Comparison of ENCODE assay signal across 21 mouse cellular contexts in genomic region chr12:86694441-86694840, GRCm38 (mm10). TPM values are rescaled to one million over a fixed set of nuclear protein-coding genes. Genes with fewer than 3 reads are reported as not detected.
DNase-seq lines count a peak whose midpoint lies in the region; ATAC-seq and TF ChIP-seq lines count a peak whose summit lies in the region.
"Had no signal": no experiment of that assay in that cellular context is flagged by ENCODE, and none has a peak within 500 bp of the region (broad histone marks: within the 10 kb centered on the region; RNA-seq: fewer than 3 reads in every experiment).

No protein-coding gene starts in this region.

- DNase-seq in heart, adult 9 months (ENCODE audit: low spot score in 2 of 2): no peak
- peak; percentile 59 for DNase-seq in 416B (ENCODE audit: low read depth)
- peak; percentile 46 to 48 for DNase-seq in adrenal gland, postnatal 36 days
- DNase-seq in midbrain, embryonic 14.5 days: no peak
- no peak for DNase-seq in urinary bladder, postnatal 14 days (ENCODE audit: low spot score)
- DNase-seq: forebrain, postnatal 0 days; heart, postnatal 4 days; kidney, postnatal 10 days; thymus, postnatal 25 days had no signal

- no peak overlapping the region for H3ac ChIP-seq in myocyte (ENCODE audit: control insufficient read depth, insufficient read length)

- no peaks in the 10 kb centered on the region for H3K79me2 ChIP-seq in myocyte (ENCODE audit: control insufficient read depth, insufficient read depth)

- H3K4me1 ChIP-seq in heart, embryonic 13.5 days: peaks cover 68% of the 10 kb centered on the region
- peaks cover 3% of the 10 kb centered on the region; the same call in 1 of the 2 replicates for H3K4me1 ChIP-seq in midbrain, embryonic 14.5 days (ENCODE audit: control insufficient read depth, insufficient read depth, low read length)
- H3K4me1 ChIP-seq: limb, embryonic 12.5 days had no signal

- no peak overlapping the region for H3K4me3 ChIP-seq in heart, embryonic 13.5 days
- no peak overlapping the region for H3K4me3 ChIP-seq in myocyte
- no peak overlapping the region for H3K4me3 ChIP-seq in midbrain, embryonic 14.5 days (replicated peaks; ENCODE audit: low read depth, low read length)
- H3K4me3 ChIP-seq: embryonic facial prominence, embryonic 10.5 days; heart, embryonic 10.5 days; left cerebral cortex, adult 2 months; limb, embryonic 12.5 days; neural tube, embryonic 15.5 days; stomach, embryonic 15.5 days had no signal

- no peak overlapping the region for H3K4me2 ChIP-seq in heart, embryonic 13.5 days
- H3K4me2 ChIP-seq in myocyte (ENCODE audit: low read depth): peak overlapping the region; percentile 6
- H3K4me2 ChIP-seq in midbrain, embryonic 14.5 days (ENCODE audit: low read length): no peak overlapping the region
- H3K4me2 ChIP-seq: limb, embryonic 12.5 days; neural tube, embryonic 15.5 days; stomach, embryonic 15.5 days had no signal

- H3K27me3 ChIP-seq in heart, embryonic 13.5 days (replicated peaks): no peaks in the 10 kb centered on the region
- H3K27me3 ChIP-seq in myocyte (ENCODE audit: control insufficient read depth, insufficient read depth, insufficient read length): no peaks in the 10 kb centered on the region
- no peaks in the 10 kb centered on the region for H3K27me3 ChIP-seq in midbrain, embryonic 14.5 days (ENCODE audit: control insufficient read depth, insufficient read depth, low read length)
- H3K27me3 ChIP-seq: limb, embryonic 12.5 days; neural tube, embryonic 15.5 days; Patski; stomach, embryonic 15.5 days had no signal

- H3K9me3 ChIP-seq in heart, embryonic 13.5 days: no peaks in the 10 kb centered on the region; the same call in 1 of the 2 replicates
- H3K9me3 ChIP-seq in midbrain, embryonic 14.5 days (ENCODE audit: control insufficient read depth, low read length): no peaks in the 10 kb centered on the region
- H3K9me3 ChIP-seq: embryonic facial prominence, embryonic 10.5 days; heart, embryonic 10.5 days; neural tube, embryonic 15.5 days; stomach, embryonic 15.5 days had no signal

- H3K27ac ChIP-seq in heart, embryonic 13.5 days (replicated peaks): 0 out of 2 replicates have a peak overlapping the region, but pooled peaks have one; percentile 12
- no peak overlapping the region for H3K27ac ChIP-seq in midbrain, embryonic 14.5 days (replicated peaks; ENCODE audit: low read depth, low read length)
- H3K27ac ChIP-seq: embryonic facial prominence, embryonic 10.5 days; left cerebral cortex, adult 2 months; limb, embryonic 12.5 days; liver, embryonic 14.5 days; neural tube, embryonic 15.5 days; stomach, embryonic 15.5 days had no signal

- peaks cover 35% of the 10 kb centered on the region for H3K36me3 ChIP-seq in heart, embryonic 13.5 days
- H3K36me3 ChIP-seq in myocyte (ENCODE audit: control insufficient read depth, insufficient read depth): no peaks in the 10 kb centered on the region
- H3K36me3 ChIP-seq in midbrain, embryonic 14.5 days (ENCODE audit: control insufficient read depth, insufficient read depth, low read length): peaks cover 67% of the 10 kb centered on the region
- H3K36me3 ChIP-seq: stomach, embryonic 15.5 days had no signal

- 71% methylated on average over 1 of the region's 1 CpGs for WGBS in heart, embryonic 13.5 days
- WGBS in midbrain, embryonic 14.5 days: 100% methylated on average over 1 of the region's 1 CpGs

- no peak for TF ChIP-seq POLR2A in myocyte (IDR thresholded peaks at IDR 0.05; ENCODE audit: insufficient read length, low read depth)

- no peak overlapping the region for H3K9ac ChIP-seq in heart, embryonic 13.5 days
- H3K9ac ChIP-seq in midbrain, embryonic 14.5 days (replicated peaks; ENCODE audit: low read length): no peak overlapping the region
- H3K9ac ChIP-seq: forebrain, postnatal 0 days; limb, embryonic 12.5 days; liver, embryonic 14.5 days; neural tube, embryonic 15.5 days; stomach, embryonic 15.5 days had no signal

- no peak for ATAC-seq in heart, embryonic 13.5 days (ENCODE audit: extremely low read depth, insufficient number of reproducible peaks, low FRiP score, low TSS enrichment)
- no peak for ATAC-seq in midbrain, embryonic 14.5 days (ENCODE audit: low FRiP score, low TSS enrichment)
- ATAC-seq: forebrain, postnatal 0 days; Patski had no signal

TF ChIP-seq in myocyte, 11 proteins besides CTCF, POLR2A, EP300 and RAD21:
- no peak for TF ChIP-seq POLR2AphosphoS2 (IDR thresholded peaks at IDR 0.05; ENCODE audit: insufficient read length, low read depth)
- TF ChIP-seq USF1 (IDR thresholded peaks at IDR 0.05; ENCODE audit: low read depth): no peak
- TF ChIP-seq E2F4 (IDR thresholded peaks at IDR 0.05; ENCODE audit: insufficient read depth): no peak
- no peak for TF ChIP-seq TCF12 (IDR thresholded peaks at IDR 0.05; ENCODE audit: insufficient read depth, poor library complexity, severe bottlenecking)
- no peak for TF ChIP-seq MAX (IDR thresholded peaks at IDR 0.05; ENCODE audit: low read depth)

RNA-seq across cellular contexts. Expression of gene Vash1, which starts 15.9 kb away (rescaled TPM):
- polyA plus RNA-seq in heart, embryonic 13.5 days (2015; fragmentation: Nextera tagmentation; extraction: Ambion mirVana): 9.3 and 9.8 TPM in 2 replicates
- total RNA-seq in adrenal gland, postnatal 36 days (2021): 1 to 10 TPM; 3.9 to 6.9 TPM
- polyA plus RNA-seq in myocyte (2012; fragmentation: generic; extraction: Trizol): 1.6 TPM
- 32.0 and 34.0 TPM in 2 replicates for polyA plus RNA-seq in midbrain, embryonic 14.5 days (2014; fragmentation: Nextera tagmentation; extraction: Ambion mirVana)

RNA-seq across cellular contexts. Expression of gene Angel1, which starts 31.8 kb away (rescaled TPM):
- polyA plus RNA-seq in heart, embryonic 13.5 days (2015; fragmentation: Nextera tagmentation; extraction: Ambion mirVana): 9.6 TPM in 2 replicates
- 1 to 10 TPM; 3.1 to 3.9 TPM for total RNA-seq in adrenal gland, postnatal 36 days (2021)
- 3.0 TPM for polyA plus RNA-seq in myocyte (2012; fragmentation: generic; extraction: Trizol)
- 11.3 and 11.5 TPM in 2 replicates for polyA plus RNA-seq in midbrain, embryonic 14.5 days (2014; fragmentation: Nextera tagmentation; extraction: Ambion mirVana)

RNA-seq across cellular contexts. Expression of gene Lrrc74a, which starts 39.7 kb away (rescaled TPM):
- not detected in 2 replicates for polyA plus RNA-seq in heart, embryonic 13.5 days (2015; fragmentation: Nextera tagmentation; extraction: Ambion mirVana)
- not detected for total RNA-seq in adrenal gland, postnatal 36 days (2021)
- polyA plus RNA-seq in myocyte (2012; fragmentation: generic; extraction: Trizol): not detected
- not detected in 2 replicates for polyA plus RNA-seq in midbrain, embryonic 14.5 days (2014; fragmentation: Nextera tagmentation; extraction: Ambion mirVana)
- total RNA-seq: forebrain, postnatal 0 days; gastrocnemius, adult 8-10 months; heart, postnatal 4 days; layer of hippocampus, adult 8-10 months; left cerebral cortex, adult 2 months had no signal
- polyA plus RNA-seq: embryonic facial prominence, embryonic 10.5 days; forebrain, postnatal 0 days; heart, embryonic 10.5 days; limb, embryonic 12.5 days; liver, embryonic 14.5 days; neural tube, embryonic 15.5 days; Patski; stomach, embryonic 15.5 days had no signal

Comparison
In these comparisons a context has a peak if more than half of its experiments do, and no peak if none do; other contexts are left out.
1. DNase-seq: peak in 416B (single experiment) and adrenal gland, postnatal 36 days (2 of 2); none in heart, adult 9 months (0 of 2), midbrain, embryonic 14.5 days (single experiment) and urinary bladder, postnatal 14 days (single experiment).